Mouse (Mus musculus): ENCODE measurements around the gene Cd200. TPM values are rescaled to one million over a fixed set of nuclear protein-coding genes. Genes with fewer than 3 reads are reported as not detected.

Cd200 gene
- polyA plus RNA-seq (2012; rRNA removed), result 1.1 and 1.2 TPM in 2 replicates

GRCm38 (mm10) chr16:45408425-45409063 lies at the start of gene Cd200:
Cd200 (minus strand) TSS chr16:45409053.

Other genes starting within 250 kb of the Cd200 start
- 0.64 and 0.65 TPM in 2 replicates for gene Btla, start 184.7 kb downstream of the Cd200 start, polyA plus RNA-seq (2012; rRNA removed)
- 0.51 and 0.59 TPM in 2 replicates for gene Gm609, start 83.9 kb upstream of the Cd200 start, polyA plus RNA-seq (2012; rRNA removed)
- gene Gm17783, start 123.0 kb upstream of the Cd200 start, polyA plus RNA-seq (2012; rRNA removed), result 0.02 TPM in 1 of 2 replicates, not detected in the other
- not detected in 2 replicates for gene Slc9c1, start 126.3 kb upstream of the Cd200 start, polyA plus RNA-seq (2012; rRNA removed)
- gene Gcsam, start 201.3 kb upstream of the Cd200 start, polyA plus RNA-seq (2012; rRNA removed), result 1.1 TPM in 2 replicates
- gene BC016579, start 245.0 kb upstream of the Cd200 start, polyA plus RNA-seq (2012; rRNA removed), result 0.22 and 0.26 TPM in 2 replicates

Data from liver, embryonic 18 days (tissue).